Mouse (Mus musculus): Measurements from ENCODE around the gene Bahcc1. TPM values are rescaled to one million over a fixed set of nuclear protein-coding genes. Genes with fewer than 3 reads are reported as not detected.

Gene Bahcc1
- total and polyA plus RNA-seq, 2 experiments from 2014 or later = 9.5 to 49.8 TPM

DNA sequence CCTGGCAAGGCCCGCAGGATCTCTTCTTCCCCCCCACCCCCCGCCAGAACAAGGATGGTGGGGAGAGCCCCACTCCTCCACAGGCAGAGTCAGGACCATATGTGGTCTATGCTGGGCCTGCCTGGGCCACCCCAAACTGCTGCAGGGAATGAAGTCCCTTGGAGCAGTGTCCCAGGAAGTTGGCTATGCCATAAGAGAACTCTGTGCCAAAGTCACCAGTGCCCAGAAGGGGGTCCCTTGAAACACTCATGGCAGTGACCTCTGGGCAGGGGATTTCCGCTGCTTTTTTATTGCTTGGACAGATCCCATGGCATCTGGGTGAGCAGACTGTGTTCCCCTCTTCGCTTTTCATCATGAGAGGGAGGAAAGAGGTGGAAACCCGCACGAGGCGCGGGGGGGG, 22.8 kb downstream of the Bahcc1 start:
- Histone ChIP-seq H3K4me1 (ENCODE audit: insufficient read depth, low read length) (peaks cover 33% of the 10 kb centered on the region), H3K27ac (ENCODE audit: low read depth, low read length) (0 out of 2 replicates have a peak overlapping the region, but pooled peaks have one; percentile 18), H3K4me2 (ENCODE audit: low read depth, low read length, poor library complexity, severe bottlenecking) (no peak overlapping the region), H3K9ac (replicated peaks; ENCODE audit: low read length, poor library complexity, severe bottlenecking) (no peak overlapping the region), H3K27me3 (ENCODE audit: insufficient read depth, low read length) (no peaks in the 10 kb centered on the region), H3K9me3 (ENCODE audit: low read length) (no peaks in the 10 kb centered on the region), H3K4me3 (ENCODE audit: low read depth, low read length) (no peak overlapping the region), H3K36me3 (ENCODE audit: insufficient read depth, low read length) (peaks cover 7% of the 10 kb centered on the region; the same call in 1 of the 2 replicates)
- DNase-seq (ENCODE audit: low spot score) = peak; percentile 37
- WGBS = 60% methylated on average over 8 of the region's 8 CpGs
- no peak for TF ChIP-seq CTCF (IDR thresholded peaks at IDR 0.05)
- peak; percentile 2; the same call in 1 of the 2 replicates for ATAC-seq (ENCODE audit: low FRiP score)

GRCm38 (mm10) chr11:120256108-120256507, 23.4 kb downstream of the Bahcc1 start:
- TF ChIP-seq CTCF (IDR thresholded peaks at IDR 0.05) = no peak
- ATAC-seq (ENCODE audit: low FRiP score) (no peak), DNase-seq (ENCODE audit: low spot score) (peak; percentile 45)
- WGBS = 66% methylated on average over 5 of the region's 5 CpGs
- H3K4me2 ChIP-seq (ENCODE audit: low read depth, low read length, poor library complexity, severe bottlenecking) = no peak overlapping the region
- H3K9me3 ChIP-seq (ENCODE audit: low read length) = no peaks in the 10 kb centered on the region
- peaks cover 36% of the 10 kb centered on the region for H3K4me1 ChIP-seq (ENCODE audit: insufficient read depth, low read length)
- no peak overlapping the region for H3K27ac ChIP-seq (ENCODE audit: low read depth, low read length)
- no peak overlapping the region for H3K9ac ChIP-seq (replicated peaks; ENCODE audit: low read length, poor library complexity, severe bottlenecking)
- no peak overlapping the region for H3K4me3 ChIP-seq (ENCODE audit: low read depth, low read length)
- no peaks in the 10 kb centered on the region for H3K27me3 ChIP-seq (ENCODE audit: insufficient read depth, low read length)
- peaks cover 7% of the 10 kb centered on the region; the same call in 1 of the 2 replicates for H3K36me3 ChIP-seq (ENCODE audit: insufficient read depth, low read length)

DNA sequence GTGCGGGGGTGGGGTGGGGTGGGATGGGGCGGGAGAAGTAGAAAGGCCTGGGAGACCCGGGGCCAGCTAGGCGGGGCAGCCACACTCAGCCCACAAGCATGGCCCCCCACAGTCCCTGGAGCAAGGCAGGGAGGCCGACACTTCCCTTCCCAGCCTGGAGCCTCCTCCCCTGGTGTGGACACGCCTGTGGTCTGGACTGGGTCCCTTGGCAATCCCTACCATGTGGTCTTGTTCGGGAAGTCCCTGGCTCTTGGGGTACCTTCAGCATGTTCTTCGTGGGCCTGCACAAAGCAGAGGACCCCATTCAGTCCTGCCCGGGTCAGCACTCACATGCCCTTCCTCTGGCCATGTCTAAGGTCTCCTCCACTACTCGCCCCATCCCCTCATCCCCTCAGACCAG, 23.8 kb downstream of the Bahcc1 start:
- TF ChIP-seq CTCF (IDR thresholded peaks at IDR 0.05) = no peak
- 56% methylated on average over 10 of the region's 10 CpGs for WGBS
- no peak overlapping the region for H3K9ac ChIP-seq (replicated peaks; ENCODE audit: low read length, poor library complexity, severe bottlenecking)

DNA sequence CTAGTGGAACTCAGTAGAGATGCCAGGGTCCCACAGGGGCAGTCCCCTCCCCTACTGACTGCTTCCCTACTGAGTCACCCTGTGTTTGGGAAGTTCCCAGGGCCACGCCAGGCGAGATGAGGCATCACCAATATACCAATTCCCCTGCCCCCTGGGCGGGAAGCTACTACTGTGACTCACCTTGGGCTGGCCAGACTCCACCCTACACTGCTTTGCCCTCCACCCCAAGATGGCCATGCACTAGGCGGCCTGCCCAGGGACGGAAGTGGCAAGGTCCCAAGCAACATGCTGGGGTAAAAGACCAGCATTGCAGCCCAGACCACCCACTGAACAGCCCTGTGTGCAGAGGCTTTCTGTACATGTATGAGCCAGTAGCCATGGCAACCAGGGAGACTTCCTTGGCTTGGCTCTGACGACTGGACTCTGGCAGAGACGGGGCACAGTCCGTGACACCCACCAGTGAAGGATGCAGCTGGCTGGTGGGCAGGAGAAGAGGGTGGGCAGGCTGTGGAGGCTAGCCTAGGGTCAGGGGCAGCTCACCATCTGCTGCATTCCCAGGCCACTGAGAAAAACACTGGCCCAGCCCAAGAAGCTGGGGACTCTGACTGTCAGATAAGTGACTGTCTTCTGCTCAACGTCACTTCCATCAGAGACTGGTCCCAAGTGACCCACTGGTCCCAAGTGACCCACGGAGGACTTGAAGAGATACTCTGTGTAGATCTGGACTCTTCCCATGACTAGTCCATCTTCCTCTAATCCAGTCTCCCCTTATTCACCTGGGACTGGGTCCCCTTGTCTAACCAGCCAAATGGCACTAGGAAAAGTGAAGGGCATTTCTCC, 24.5 kb downstream of the Bahcc1 start:
- Histone ChIP-seq H3K27ac (ENCODE audit: low read depth, low read length) (no peak overlapping the region), H3K4me1 (ENCODE audit: insufficient read depth, low read length) (peaks cover 39% of the 10 kb centered on the region), H3K27me3 (ENCODE audit: insufficient read depth, low read length) (no peaks in the 10 kb centered on the region), H3K4me3 (ENCODE audit: low read depth, low read length) (no peak overlapping the region), H3K9ac (replicated peaks; ENCODE audit: low read length, poor library complexity, severe bottlenecking) (no peak overlapping the region), H3K9me3 (ENCODE audit: low read length) (no peaks in the 10 kb centered on the region), H3K4me2 (ENCODE audit: low read depth, low read length, poor library complexity, severe bottlenecking) (no peak overlapping the region), H3K36me3 (ENCODE audit: insufficient read depth, low read length) (peaks cover 7% of the 10 kb centered on the region; the same call in 1 of the 2 replicates)
- ATAC-seq (ENCODE audit: low FRiP score) (no peak), DNase-seq (ENCODE audit: low spot score) (peak; percentile 71)
- TF ChIP-seq CTCF (IDR thresholded peaks at IDR 0.05) = no peak
- 41% methylated on average over 10 of the region's 10 CpGs for WGBS

More for the DNA sequence above, 23.8 kb downstream of the Bahcc1 start:
- Histone ChIP-seq H3K27ac (ENCODE audit: low read depth, low read length) (no peak overlapping the region), H3K36me3 (ENCODE audit: insufficient read depth, low read length) (peaks cover 7% of the 10 kb centered on the region; the same call in 1 of the 2 replicates), H3K4me2 (ENCODE audit: low read depth, low read length, poor library complexity, severe bottlenecking) (no peak overlapping the region), H3K9me3 (ENCODE audit: low read length) (no peaks in the 10 kb centered on the region), H3K4me1 (ENCODE audit: insufficient read depth, low read length) (peaks cover 39% of the 10 kb centered on the region), H3K4me3 (ENCODE audit: low read depth, low read length) (no peak overlapping the region), H3K27me3 (ENCODE audit: insufficient read depth, low read length) (no peaks in the 10 kb centered on the region)
- no peak for ATAC-seq (ENCODE audit: low FRiP score)
- DNase-seq (ENCODE audit: low spot score) = no peak

DNA sequence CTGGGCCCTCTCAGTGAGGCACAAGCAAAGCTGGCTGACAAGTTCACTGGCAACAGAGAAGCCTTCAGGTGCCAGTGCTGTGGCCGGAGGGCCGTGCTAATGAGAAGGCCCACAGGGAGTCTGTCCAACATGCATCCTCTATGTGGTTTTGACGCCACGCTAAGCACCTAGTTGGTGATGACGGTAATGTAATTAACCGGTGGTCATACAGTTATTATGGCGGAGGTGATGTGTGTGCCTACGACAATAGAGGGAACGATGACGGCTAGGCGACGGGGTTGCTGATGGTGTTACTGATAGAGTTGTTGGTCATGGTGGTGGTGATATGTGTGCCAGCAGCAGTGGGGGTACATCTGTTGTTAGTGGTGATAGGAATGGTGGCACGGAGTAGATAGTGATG, 25.2 kb downstream of the Bahcc1 start:
- no peak overlapping the region for H3K4me3 ChIP-seq (ENCODE audit: low read depth, low read length)
- no peak for DNase-seq (ENCODE audit: low spot score)
- H3K27ac ChIP-seq (ENCODE audit: low read depth, low read length) = no peak overlapping the region; the same call in 1 of the 2 replicates
- no peak for TF ChIP-seq CTCF (IDR thresholded peaks at IDR 0.05)
- H3K36me3 ChIP-seq (ENCODE audit: insufficient read depth, low read length) = peaks cover 7% of the 10 kb centered on the region; the same call in 1 of the 2 replicates
- WGBS = 93% methylated on average over 13 of the region's 13 CpGs
- H3K4me2 ChIP-seq (ENCODE audit: low read depth, low read length, poor library complexity, severe bottlenecking) = no peak overlapping the region
- H3K9ac ChIP-seq (replicated peaks; ENCODE audit: low read length, poor library complexity, severe bottlenecking) = no peak overlapping the region
- H3K4me1 ChIP-seq (ENCODE audit: insufficient read depth, low read length) = peaks cover 41% of the 10 kb centered on the region
- ATAC-seq (ENCODE audit: low FRiP score) = no peak
- no peaks in the 10 kb centered on the region for H3K27me3 ChIP-seq (ENCODE audit: insufficient read depth, low read length)
- no peaks in the 10 kb centered on the region for H3K9me3 ChIP-seq (ENCODE audit: low read length)
